Mouse (Mus musculus): Measurements from ENCODE around the gene Asb12.
"Not testable (repeated sequence)": the region's sequence is repeated elsewhere in the genome, so short reads cannot be mapped to it uniquely, and the experiment has no call there.

Asb12 gene

GRCm38 (mm10) chrX:95557887-95558286 lies at the start of gene Asb12, which contains the start of gene Pfn5:
TSS of gene Asb12 (minus strand) at chrX:95557987.
TSS of gene Pfn5 (plus strand) at chrX:95558104.
- no peak for DNase-seq (ENCODE audit: low spot score)

- DNase-seq (ENCODE audit: low spot score), result no peak
These were observed 42.8 kb upstream of the Asb12 start for GRCm38 (mm10) chrX:95600609-95601008.

GRCm38 (mm10) chrX:95554321-95554720 lies 3.5 kb downstream of the Asb12 start:
- DNase-seq (ENCODE audit: low spot score), result no peak

- DNase-seq (ENCODE audit: low spot score), result not testable (repeated sequence)
These were observed 22.3 kb downstream of the Asb12 start for GRCm38 (mm10) chrX:95535493-95535892.

- DNase-seq (ENCODE audit: low spot score), result no peak
These were observed 32.6 kb downstream of the Asb12 start for GRCm38 (mm10) chrX:95525166-95525565.

GRCm38 (mm10) chrX:95523883-95524282 lies 33.9 kb downstream of the Asb12 start:
- no peak for DNase-seq (ENCODE audit: low spot score)

- no peak for DNase-seq (ENCODE audit: low spot score)
These were observed 100.6 kb downstream of the Asb12 start for GRCm38 (mm10) chrX:95457166-95457565.

GRCm38 (mm10) chrX:95445866-95446265 lies 111.9 kb downstream of the Asb12 start:
- peak; percentile 55 for DNase-seq (ENCODE audit: low spot score)

- no peak for DNase-seq (ENCODE audit: low spot score)
These were observed 112.6 kb downstream of the Asb12 start for GRCm38 (mm10) chrX:95445141-95445540.

- peak; percentile 75 for DNase-seq (ENCODE audit: low spot score)
These were observed 113.0 kb downstream of the Asb12 start, which contains the start of gene Amer1 for GRCm38 (mm10) chrX:95444776-95445111. TSS of gene Amer1 (minus strand) at chrX:95444872.

- DNase-seq (ENCODE audit: low spot score), result peak; percentile 25
These were observed 113.7 kb downstream of the Asb12 start for GRCm38 (mm10) chrX:95443898-95444775.

- no peak for DNase-seq (ENCODE audit: low spot score)
These were observed 114.4 kb downstream of the Asb12 start for GRCm38 (mm10) chrX:95443390-95443789.

- no peak for DNase-seq (ENCODE audit: low spot score)
These were observed 115.5 kb downstream of the Asb12 start for GRCm38 (mm10) chrX:95442261-95442660.

- no peak for DNase-seq (ENCODE audit: low spot score)
These were observed 116.5 kb downstream of the Asb12 start for GRCm38 (mm10) chrX:95441290-95441689.

- DNase-seq (ENCODE audit: low spot score), result no peak
These were observed 119.3 kb downstream of the Asb12 start for GRCm38 (mm10) chrX:95438491-95438890.

GRCm38 (mm10) chrX:95437236-95437635 lies 120.6 kb downstream of the Asb12 start:
- no peak for DNase-seq (ENCODE audit: low spot score)
